Mouse (Mus musculus): ENCODE results near the gene Pick1. TPM values are rescaled to one million over a fixed set of nuclear protein-coding genes. Genes with fewer than 3 reads are reported as not detected.

Gene Pick1
- polyA plus RNA-seq, 1 experiment from 2014 or later = 60.2 TPM

GRCm38 (mm10) chr15:79298553-79298952, 69.6 kb downstream of the Pick1 start:
- Histone ChIP-seq H3K27ac (no peak overlapping the region), H3K4me1 (no peaks in the 10 kb centered on the region), H3K27me3 (no peaks in the 10 kb centered on the region), H3K36me3 (no peaks in the 10 kb centered on the region), H3K9me3 (no peaks in the 10 kb centered on the region), H3K4me2 (replicated peaks) (no peak overlapping the region), H3K4me3 (no peak overlapping the region), H3K9ac (no peak overlapping the region)
- 90% methylated on average over 6 of the region's 6 CpGs for WGBS
- ATAC-seq (ENCODE audit: insufficient number of reproducible peaks, insufficient read depth, low FRiP score, low TSS enrichment) = no peak

Other genes with a start within 250 kb of the Pick1 start
- gene H1f0, start 200.7 kb upstream of the Pick1 start, polyA plus RNA-seq (2016; fragmentation: Nextera tagmentation; extraction: Ambion mirVana) = 513 and 519 TPM in 2 replicates
- gene Galr3, start 187.3 kb upstream of the Pick1 start, polyA plus RNA-seq (2016; fragmentation: Nextera tagmentation; extraction: Ambion mirVana) = not detected in 2 replicates
- gene Ankrd54, start 166.3 kb upstream of the Pick1 start, polyA plus RNA-seq (2016; fragmentation: Nextera tagmentation; extraction: Ambion mirVana) = 55.9 and 65.5 TPM in 2 replicates
- gene Eif3l, start 154.0 kb upstream of the Pick1 start, polyA plus RNA-seq (2016; fragmentation: Nextera tagmentation; extraction: Ambion mirVana) = 229 and 235 TPM in 2 replicates
- 12.0 and 12.6 TPM in 2 replicates for gene Micall1, start 120.3 kb upstream of the Pick1 start, polyA plus RNA-seq (2016; fragmentation: Nextera tagmentation; extraction: Ambion mirVana)
- 359 and 385 TPM in 2 replicates for gene Polr2f, start 88.2 kb upstream of the Pick1 start, polyA plus RNA-seq (2016; fragmentation: Nextera tagmentation; extraction: Ambion mirVana)
- 7.3 and 7.4 TPM in 2 replicates for gene 1700088E04Rik, start 87.9 kb upstream of the Pick1 start, polyA plus RNA-seq (2016; fragmentation: Nextera tagmentation; extraction: Ambion mirVana)
- 21.1 and 21.7 TPM in 2 replicates for gene Sox10, start 63.9 kb upstream of the Pick1 start, polyA plus RNA-seq (2016; fragmentation: Nextera tagmentation; extraction: Ambion mirVana)
- gene Gm49486, start 218 bp downstream of the Pick1 start, polyA plus RNA-seq (2016; fragmentation: Nextera tagmentation; extraction: Ambion mirVana) = 0.78 and 0.90 TPM in 2 replicates
- 0.25 and 0.50 TPM in 2 replicates for gene Slc16a8, start 25.6 kb downstream of the Pick1 start, polyA plus RNA-seq (2016; fragmentation: Nextera tagmentation; extraction: Ambion mirVana)
- 10.1 and 10.7 TPM in 2 replicates for gene Baiap2l2, start 56.4 kb downstream of the Pick1 start, polyA plus RNA-seq (2016; fragmentation: Nextera tagmentation; extraction: Ambion mirVana)
- gene Pla2g6, start 99.2 kb downstream of the Pick1 start, polyA plus RNA-seq (2016; fragmentation: Nextera tagmentation; extraction: Ambion mirVana) = 13.3 and 15.4 TPM in 2 replicates
- gene Maff, start 117.4 kb downstream of the Pick1 start, polyA plus RNA-seq (2016; fragmentation: Nextera tagmentation; extraction: Ambion mirVana) = 1.8 and 1.9 TPM in 2 replicates
- gene Tmem184b, start 174.4 kb downstream of the Pick1 start, polyA plus RNA-seq (2016; fragmentation: Nextera tagmentation; extraction: Ambion mirVana) = 61.7 and 63.1 TPM in 2 replicates
- gene Csnk1e, start 226.4 kb downstream of the Pick1 start, polyA plus RNA-seq (2016; fragmentation: Nextera tagmentation; extraction: Ambion mirVana) = 148 and 160 TPM in 2 replicates

Measured in embryonic facial prominence, embryonic 12.5 days (tissue).